Mouse (Mus musculus): ENCODE measurements around the gene Uba5. TPM values are rescaled to one million over a fixed set of nuclear protein-coding genes. Genes with fewer than 3 reads are reported as not detected.

Uba5 gene
- polyA plus RNA-seq, 1 experiment from 2014 or later: 34.8 TPM

DNA sequence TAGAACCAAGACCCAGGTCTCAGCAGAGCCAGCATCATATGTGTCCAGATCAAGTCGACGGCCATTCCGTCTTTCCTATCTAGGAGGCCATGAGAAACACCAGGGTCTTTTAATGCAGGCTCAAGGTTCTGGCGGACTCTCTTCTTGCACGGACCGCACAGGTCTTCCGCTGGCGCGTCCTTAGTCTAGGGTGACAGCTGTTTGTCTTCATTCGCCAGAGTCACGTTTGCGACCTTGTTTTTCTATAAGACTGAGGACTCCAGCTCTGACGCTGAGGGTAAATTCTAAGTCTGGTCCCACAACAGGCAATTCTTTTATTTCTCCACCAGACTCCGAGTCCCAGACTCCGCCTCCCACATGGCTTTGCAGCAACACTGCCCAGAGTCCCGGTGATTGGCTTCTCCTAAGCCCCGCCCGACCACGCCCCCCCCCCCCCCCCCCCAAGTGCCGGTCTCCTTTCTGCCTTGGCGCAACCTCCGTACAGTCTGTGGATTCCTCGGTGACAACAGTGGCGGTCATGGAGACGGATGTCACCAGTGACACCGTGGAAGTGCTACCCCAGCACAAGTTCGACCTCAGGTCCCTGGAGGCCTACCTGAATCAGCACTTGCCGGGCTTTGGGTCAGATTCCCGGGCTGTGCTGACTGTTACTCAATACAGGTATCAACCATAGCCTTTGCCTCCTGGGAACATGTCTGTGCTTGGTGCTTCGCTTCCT, 469 bp upstream of the Uba5 start, which contains the start of gene Acad11:
Gene Acad11 (plus strand): TSS at position 134 of the 718 bp plus-strand sequence.
- peak within 1 kb of the TSS; percentile 94 for H3K9ac ChIP-seq
- H3K4me3 ChIP-seq: peak within 1 kb of the TSS; percentile 82
- under 1% methylated on average over 30 of the region's 30 CpGs for WGBS
- peak within 1 kb of the TSS; percentile 95 for H3K4me2 ChIP-seq
- H3K27ac ChIP-seq (replicated peaks): peak within 1 kb of the TSS; percentile 67
- H3K9me3 ChIP-seq: no peaks in the 10 kb centered on the region
- no peaks in the 10 kb centered on the region for H3K27me3 ChIP-seq (replicated peaks)
- peaks cover 24% of the 10 kb centered on the region for H3K36me3 ChIP-seq
- H3K4me1 ChIP-seq: peaks cover 24% of the 10 kb centered on the region
- ATAC-seq (ENCODE audit: extremely low read depth, insufficient number of reproducible peaks, low FRiP score, low TSS enrichment): peak; percentile 91

DNA sequence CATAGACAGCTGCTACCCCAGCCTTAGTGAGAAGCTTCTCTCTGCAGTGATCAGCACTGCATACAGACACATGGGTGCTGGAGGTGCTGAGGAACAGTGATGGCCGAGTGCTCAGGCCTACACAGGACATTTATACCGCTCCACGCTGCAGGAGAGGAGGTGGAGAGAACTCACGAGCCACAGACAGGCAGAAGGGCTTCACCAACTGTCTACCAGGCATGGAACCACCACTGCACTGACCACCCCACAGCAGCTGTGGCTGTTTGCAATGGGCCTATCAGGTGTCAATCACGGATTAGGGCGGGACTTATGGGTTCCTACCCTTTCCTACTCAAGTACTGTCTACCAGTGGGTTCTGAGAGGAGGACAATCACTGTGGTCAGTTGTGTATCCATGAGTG, 11.9 kb downstream of the Uba5 start:
- H3K36me3 ChIP-seq: peaks cover 99% of the 10 kb centered on the region
- 86% methylated on average over 6 of the region's 6 CpGs for WGBS

DNA sequence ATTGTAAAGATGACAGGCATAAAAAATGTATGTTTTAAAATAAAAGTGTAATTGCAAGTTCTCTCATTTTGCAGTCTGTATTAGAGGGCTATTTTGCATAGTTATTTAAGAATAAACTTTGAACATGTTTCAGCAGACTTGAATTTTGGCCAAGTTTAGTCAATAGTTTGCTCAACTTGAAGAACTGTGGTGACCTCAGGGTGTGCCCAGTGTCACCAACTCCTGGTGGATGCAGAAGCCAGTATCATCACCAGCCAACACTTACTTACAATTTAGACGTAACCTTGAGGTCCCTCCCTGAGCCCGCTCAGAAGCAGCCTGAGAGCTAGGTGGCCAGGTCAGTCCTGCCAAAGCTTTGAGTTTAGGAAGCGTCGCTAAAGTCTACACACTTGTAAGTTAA, 19.3 kb downstream of the Uba5 start:
- H3K4me2 ChIP-seq: no peak overlapping the region
- H3K9ac ChIP-seq: no peak overlapping the region
- H3K9me3 ChIP-seq: no peaks in the 10 kb centered on the region
- no peaks in the 10 kb centered on the region for H3K27me3 ChIP-seq (replicated peaks)
- H3K4me1 ChIP-seq: no peaks in the 10 kb centered on the region
- no peak overlapping the region for H3K27ac ChIP-seq (replicated peaks)
- peaks cover 61% of the 10 kb centered on the region for H3K36me3 ChIP-seq
- no peak for ATAC-seq (ENCODE audit: extremely low read depth, insufficient number of reproducible peaks, low FRiP score, low TSS enrichment)
- WGBS: 71% methylated on average over 4 of the region's 4 CpGs
- H3K4me3 ChIP-seq: no peak overlapping the region

More for the DNA sequence above, 11.9 kb downstream of the Uba5 start:
- Histone ChIP-seq H3K4me3 (no peak overlapping the region), H3K27ac (replicated peaks) (no peak overlapping the region), H3K9me3 (no peaks in the 10 kb centered on the region), H3K4me2 (no peak overlapping the region), H3K27me3 (replicated peaks) (no peaks in the 10 kb centered on the region), H3K4me1 (no peaks in the 10 kb centered on the region), H3K9ac (no peak overlapping the region)
- ATAC-seq (ENCODE audit: extremely low read depth, insufficient number of reproducible peaks, low FRiP score, low TSS enrichment): no peak

DNA sequence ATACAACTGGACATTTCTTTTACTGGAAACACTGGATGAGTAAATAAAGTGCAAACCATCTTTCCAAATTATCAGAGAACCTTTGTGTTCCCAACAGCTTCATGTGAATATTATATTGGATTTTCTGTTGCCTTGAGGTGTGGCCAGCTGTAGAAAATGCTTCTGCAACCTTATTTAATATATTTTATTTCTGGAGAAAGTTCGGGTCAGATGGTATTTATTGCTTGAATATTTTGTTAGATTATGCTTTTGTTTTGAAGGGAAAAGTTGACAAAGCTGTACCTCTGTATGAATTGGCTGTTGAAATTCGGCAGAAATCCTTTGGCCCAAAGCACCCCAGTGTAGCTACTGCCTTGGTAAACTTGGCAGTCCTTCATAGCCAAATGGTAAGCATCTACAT, 22.6 kb downstream of the Uba5 start, which contains the start of gene Gm28305:
Gene Gm28305 (plus strand): TSS at position 301 of the 400 bp plus-strand sequence.
- ATAC-seq (ENCODE audit: extremely low read depth, insufficient number of reproducible peaks, low FRiP score, low TSS enrichment): no peak
- H3K9ac ChIP-seq: no peak within 1 kb of the TSS
- no peak within 1 kb of the TSS for H3K4me2 ChIP-seq
- peaks cover 14% of the 10 kb centered on the region for H3K4me1 ChIP-seq
- H3K4me3 ChIP-seq: no peak within 1 kb of the TSS
- H3K36me3 ChIP-seq: peaks cover 57% of the 10 kb centered on the region
- H3K27ac ChIP-seq (replicated peaks): no peak within 1 kb of the TSS
- 54% methylated on average over 2 of the region's 2 CpGs for WGBS
- H3K27me3 ChIP-seq (replicated peaks): no peaks in the 10 kb centered on the region
- no peaks in the 10 kb centered on the region for H3K9me3 ChIP-seq

DNA sequence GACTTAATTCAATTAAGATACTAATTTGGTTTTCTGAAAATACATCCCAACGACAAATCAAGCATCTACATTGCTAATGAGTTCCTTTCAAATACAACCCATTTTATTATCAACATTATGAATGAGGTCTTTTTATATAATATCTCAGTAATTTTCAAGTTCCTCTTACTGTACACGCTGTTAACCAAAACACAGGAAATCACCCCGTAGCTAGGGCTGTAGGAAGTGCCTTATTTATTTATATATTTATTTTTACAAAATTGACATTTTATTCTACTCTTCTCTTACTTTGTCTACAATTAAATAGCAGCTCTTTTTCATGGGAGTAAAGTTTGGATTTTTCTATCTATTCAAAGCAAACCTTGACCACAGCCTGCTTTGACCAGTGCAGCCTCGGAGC, 23.2 kb downstream of the Uba5 start:
- Histone ChIP-seq H3K36me3 (peaks cover 56% of the 10 kb centered on the region), H3K4me2 (no peak overlapping the region), H3K9ac (no peak overlapping the region), H3K27ac (replicated peaks) (no peak overlapping the region), H3K27me3 (replicated peaks) (no peaks in the 10 kb centered on the region), H3K4me3 (no peak overlapping the region), H3K4me1 (peaks cover 14% of the 10 kb centered on the region), H3K9me3 (no peaks in the 10 kb centered on the region)
- no peak for ATAC-seq (ENCODE audit: extremely low read depth, insufficient number of reproducible peaks, low FRiP score, low TSS enrichment)
- 78% methylated on average over 4 of the region's 4 CpGs for WGBS

DNA sequence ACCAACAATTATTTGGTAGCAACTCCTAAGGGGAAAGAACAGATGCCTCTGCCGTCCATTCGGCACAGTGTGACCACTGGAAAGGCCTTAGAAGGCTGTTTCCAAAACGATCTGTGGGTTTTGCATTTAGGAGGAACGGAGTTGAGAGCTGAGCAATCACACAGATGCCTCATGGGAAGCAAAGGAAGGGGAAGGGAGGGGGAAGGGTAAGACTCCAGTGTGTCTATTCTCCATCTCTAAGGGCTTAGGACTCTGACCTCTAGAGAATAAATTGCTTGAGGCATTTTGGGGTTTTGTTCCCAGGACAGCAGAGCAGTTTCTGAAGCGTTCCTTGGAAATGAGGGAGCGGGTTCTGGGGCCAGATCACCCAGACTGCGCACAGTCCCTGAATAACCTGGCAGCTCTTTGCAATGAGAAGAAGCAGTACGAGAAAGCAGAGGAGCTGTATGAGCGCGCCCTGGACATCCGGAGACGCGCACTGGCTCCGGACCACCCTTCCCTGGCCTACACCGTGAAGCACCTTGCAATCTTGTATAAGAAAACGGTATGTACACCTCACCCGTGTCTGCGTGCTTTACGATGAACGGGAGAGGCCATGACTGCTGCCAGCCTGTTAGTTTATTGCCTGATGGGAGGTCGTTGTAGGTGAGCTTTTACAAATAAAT, 23.8 kb downstream of the Uba5 start:
- no peak for ATAC-seq (ENCODE audit: extremely low read depth, insufficient number of reproducible peaks, low FRiP score, low TSS enrichment)
- WGBS: 83% methylated on average over 21 of the region's 21 CpGs
- Histone ChIP-seq H3K4me3 (no peak overlapping the region), H3K9ac (no peak overlapping the region), H3K27ac (replicated peaks) (no peak overlapping the region), H3K4me2 (no peak overlapping the region), H3K9me3 (no peaks in the 10 kb centered on the region), H3K4me1 (peaks cover 14% of the 10 kb centered on the region), H3K27me3 (replicated peaks) (no peaks in the 10 kb centered on the region), H3K36me3 (peaks cover 60% of the 10 kb centered on the region)

DNA sequence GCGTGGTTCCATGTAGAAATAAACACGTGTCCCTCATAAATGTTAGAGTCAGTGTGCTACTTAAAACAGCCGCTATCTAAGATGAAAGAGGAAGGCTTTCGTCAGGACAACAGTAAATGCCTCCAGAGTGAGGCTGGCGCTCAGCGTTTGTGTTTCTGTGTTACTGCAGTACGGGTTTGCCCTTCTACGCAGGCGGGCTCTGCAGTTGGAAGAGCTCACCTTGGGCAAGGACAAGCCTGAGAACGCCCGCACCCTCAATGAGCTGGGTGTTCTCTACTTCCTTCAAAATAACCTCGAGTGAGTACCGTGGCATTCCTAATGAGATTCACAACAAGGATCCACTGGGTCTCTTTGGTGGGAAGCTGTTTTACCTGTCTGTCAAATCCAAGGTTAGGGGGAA, 24.7 kb downstream of the Uba5 start:
- no peak overlapping the region for H3K4me3 ChIP-seq
- peaks cover 14% of the 10 kb centered on the region for H3K4me1 ChIP-seq
- H3K9me3 ChIP-seq: no peaks in the 10 kb centered on the region
- H3K27me3 ChIP-seq (replicated peaks): no peaks in the 10 kb centered on the region
- peak overlapping the region; percentile 34 for H3K27ac ChIP-seq (replicated peaks)
- no peak overlapping the region for H3K9ac ChIP-seq
- ATAC-seq (ENCODE audit: extremely low read depth, insufficient number of reproducible peaks, low FRiP score, low TSS enrichment): no peak
- H3K36me3 ChIP-seq: peaks cover 61% of the 10 kb centered on the region
- H3K4me2 ChIP-seq: no peak overlapping the region
- WGBS: 77% methylated on average over 13 of the region's 13 CpGs

DNA sequence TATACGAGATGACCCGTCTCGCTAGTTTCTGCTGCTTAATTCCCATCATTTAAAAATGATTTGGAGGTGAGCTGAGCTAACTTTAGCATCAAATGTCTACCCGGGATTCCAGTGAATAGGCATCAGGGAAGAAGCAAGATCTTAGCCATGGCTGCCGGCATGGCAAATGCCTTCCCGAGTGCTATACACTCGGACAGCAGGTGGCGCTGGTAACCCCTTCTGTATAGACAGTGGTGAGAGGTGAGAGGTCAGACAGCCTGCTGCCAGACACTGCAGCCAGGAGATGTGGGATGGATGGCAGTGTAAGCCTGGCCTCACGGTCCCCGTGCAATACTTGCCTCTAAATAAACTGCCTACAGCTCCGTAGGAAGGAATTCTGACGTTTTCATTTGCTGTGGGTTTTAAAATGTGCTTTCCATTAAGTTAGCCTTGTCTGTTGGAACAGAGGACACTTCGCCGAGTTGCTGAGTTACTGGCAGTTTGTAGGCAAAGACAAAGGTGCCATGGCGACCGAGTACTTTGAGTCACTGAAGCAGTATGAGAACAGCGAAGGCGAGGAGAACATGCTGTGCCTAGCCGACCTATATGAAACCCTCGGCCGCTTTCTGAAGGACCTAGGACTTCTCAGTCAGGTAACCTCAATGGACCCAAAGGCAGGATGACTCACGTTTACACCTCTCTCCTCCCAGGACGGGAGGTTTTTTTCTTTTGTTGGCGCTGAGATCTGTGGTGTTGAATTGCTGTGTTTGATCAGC, 27.5 kb downstream of the Uba5 start:
- no peak for ATAC-seq (ENCODE audit: extremely low read depth, insufficient number of reproducible peaks, low FRiP score, low TSS enrichment)
- no peak overlapping the region for H3K4me2 ChIP-seq
- H3K9ac ChIP-seq: no peak overlapping the region
- H3K4me1 ChIP-seq: peaks cover 14% of the 10 kb centered on the region
- 49% methylated on average over 24 of the region's 24 CpGs for WGBS
- H3K9me3 ChIP-seq: no peaks in the 10 kb centered on the region
- H3K27me3 ChIP-seq (replicated peaks): no peaks in the 10 kb centered on the region
- no peak overlapping the region for H3K27ac ChIP-seq (replicated peaks)
- peaks cover 75% of the 10 kb centered on the region for H3K36me3 ChIP-seq
- H3K4me3 ChIP-seq: no peak overlapping the region

DNA sequence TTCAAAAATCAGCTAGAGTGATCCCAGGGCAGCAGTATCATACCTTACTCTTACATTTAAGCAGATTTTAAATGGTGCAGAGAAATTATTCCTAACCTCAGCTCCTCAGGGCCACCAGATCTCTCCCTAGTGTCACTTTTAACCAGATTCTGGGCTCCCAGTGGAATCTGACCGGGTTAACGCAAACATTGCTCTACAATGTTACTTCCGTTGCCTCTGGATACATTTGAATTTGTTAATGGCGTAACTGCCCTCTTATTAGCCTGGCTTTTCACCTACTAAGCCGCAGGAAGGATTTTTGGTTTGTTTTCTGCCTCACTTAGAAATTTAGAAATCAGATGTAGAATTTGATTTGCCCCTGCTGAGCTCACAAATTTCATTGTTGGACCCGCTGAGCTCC, 28.2 kb downstream of the Uba5 start:
- WGBS: 75% methylated on average over 6 of the region's 6 CpGs
- Histone ChIP-seq H3K9ac (no peak overlapping the region), H3K36me3 (peaks cover 81% of the 10 kb centered on the region), H3K4me3 (no peak overlapping the region), H3K27me3 (replicated peaks) (no peaks in the 10 kb centered on the region), H3K4me2 (no peak overlapping the region), H3K27ac (replicated peaks) (no peak overlapping the region), H3K4me1 (peaks cover 14% of the 10 kb centered on the region), H3K9me3 (no peaks in the 10 kb centered on the region)
- ATAC-seq (ENCODE audit: extremely low read depth, insufficient number of reproducible peaks, low FRiP score, low TSS enrichment): no peak

DNA sequence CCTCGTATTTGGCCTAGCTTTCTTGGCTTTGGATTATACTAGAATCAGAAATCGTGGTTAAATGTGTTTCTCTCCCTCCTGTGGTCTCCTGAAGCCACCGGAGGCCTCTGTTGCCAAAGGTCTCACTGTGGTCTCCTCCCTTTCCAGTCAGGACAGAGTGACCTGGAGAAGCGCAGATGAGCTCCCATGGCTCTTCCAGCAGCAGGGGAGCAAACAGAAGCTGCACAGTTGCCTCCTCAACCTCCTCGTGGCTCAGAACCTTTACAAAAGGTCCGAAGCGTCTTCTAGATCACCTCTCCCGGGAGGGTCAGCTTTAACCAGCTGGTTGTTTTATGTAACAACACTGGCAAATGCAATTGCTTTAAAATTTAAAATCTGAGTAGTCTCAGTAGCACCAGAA, 28.7 kb downstream of the Uba5 start:
- WGBS: 75% methylated on average over 8 of the region's 8 CpGs
- Histone ChIP-seq H3K9ac (no peak overlapping the region), H3K27ac (replicated peaks) (no peak overlapping the region), H3K27me3 (replicated peaks) (no peaks in the 10 kb centered on the region), H3K4me1 (peaks cover 14% of the 10 kb centered on the region), H3K4me3 (no peak overlapping the region), H3K9me3 (no peaks in the 10 kb centered on the region), H3K4me2 (no peak overlapping the region), H3K36me3 (peaks cover 80% of the 10 kb centered on the region)
- ATAC-seq (ENCODE audit: extremely low read depth, insufficient number of reproducible peaks, low FRiP score, low TSS enrichment): no peak

DNA sequence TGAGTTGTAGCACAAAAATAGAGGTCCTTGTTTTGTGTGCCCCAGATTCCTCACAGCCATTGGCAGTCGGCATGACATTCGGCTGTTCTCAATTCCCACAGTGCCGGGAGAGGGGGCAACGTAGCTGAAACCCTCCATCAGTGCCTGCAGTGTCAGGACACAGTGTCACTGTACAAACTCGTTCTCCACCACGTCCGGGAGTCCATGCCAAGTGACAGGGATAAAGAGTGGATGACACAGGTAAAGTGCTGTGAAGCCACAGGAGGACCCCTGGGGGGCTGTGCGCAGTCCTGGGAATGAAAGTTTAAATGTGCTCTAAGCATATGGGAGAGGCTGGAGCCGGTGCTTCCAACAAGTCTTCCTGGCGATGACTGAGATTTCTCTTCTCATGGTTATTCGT, 33.1 kb downstream of the Uba5 start:
- no peak overlapping the region for H3K4me3 ChIP-seq
- no peaks in the 10 kb centered on the region for H3K27me3 ChIP-seq (replicated peaks)
- WGBS: 88% methylated on average over 11 of the region's 11 CpGs
- peaks cover 85% of the 10 kb centered on the region for H3K36me3 ChIP-seq
- H3K9me3 ChIP-seq: peaks cover 9% of the 10 kb centered on the region
- no peaks in the 10 kb centered on the region for H3K4me1 ChIP-seq
- no peak overlapping the region for H3K27ac ChIP-seq (replicated peaks)
- no peak overlapping the region for H3K4me2 ChIP-seq
- H3K9ac ChIP-seq: no peak overlapping the region
- no peak for ATAC-seq (ENCODE audit: extremely low read depth, insufficient number of reproducible peaks, low FRiP score, low TSS enrichment)
